Mouse (Mus musculus) forebrain, embryonic 14.5 days (tissue): ENCODE results near the gene Pxk. TPM values are rescaled to one million over a fixed set of nuclear protein-coding genes. Genes with fewer than 3 reads are reported as not detected.
A peak's percentile ranks its signal among the peaks of the same experiment; 100 is the strongest.

ENCODE experiments used
- ATAC-seq: fragments of 200-750 bp; cut with Nextera tagmentation; 2 replicates; pipeline ENCODE4 v1.8.0; 2017; ENCODE audit warnings: mild to moderate bottlenecking, moderate library complexity
- DNase-seq: peaks from one replicate; pipeline ENCODE4 v3.0.0-alpha.2; 2015; ENCODE audit warnings: low spot score
- H3K27ac ChIP-seq: fragments of 300-500 bp; sonication (generic); 2 replicates; pipeline ENCODE4 v1.5.1; 2014; ENCODE audit warnings: low read depth, mild to moderate bottlenecking, control low read depth, low read length, moderate library complexity
- H3K27me3 ChIP-seq: fragments of 300-500 bp; sonication (generic); replicated peaks from 2 replicates; pipeline ENCODE4 v1.6.1; 2014; ENCODE audit warnings: low read length, control low read depth, mixed read lengths; ENCODE audit not compliant: control insufficient read depth, insufficient read depth
- H3K36me3 ChIP-seq: fragments of 300-500 bp; sonication (generic); 2 replicates; pipeline ENCODE4 v1.6.1; 2014; ENCODE audit warnings: low read length, control low read depth; ENCODE audit not compliant: control insufficient read depth, insufficient read depth
- H3K4me1 ChIP-seq: fragments of 300-500 bp; sonication (generic); 2 replicates; pipeline ENCODE4 v1.6.1; 2014; ENCODE audit warnings: antibody characterized with exemption, low read length, control low read depth; ENCODE audit not compliant: control insufficient read depth, insufficient read depth
- H3K4me2 ChIP-seq: fragments of 300-500 bp; sonication (generic); 2 replicates; pipeline ENCODE4 v1.6.1; 2014; ENCODE audit warnings: mild to moderate bottlenecking, control low read depth, low read length
- H3K4me3 ChIP-seq: fragments of 300-500 bp; sonication (generic); 2 replicates; pipeline ENCODE4 v1.5.1; 2014; ENCODE audit warnings: low read depth, low read length, control low read depth
- H3K9ac ChIP-seq: fragments of 300-500 bp; sonication (generic); 2 replicates; pipeline ENCODE4 v1.6.1; 2014; ENCODE audit warnings: mild to moderate bottlenecking, low read length, control low read depth, moderate library complexity
- H3K9me3 ChIP-seq: fragments of 300-500 bp; sonication (generic); replicated peaks from 2 replicates; pipeline ENCODE4 v1.6.1; 2016; ENCODE audit warnings: low read length, control low read depth, mixed read lengths; ENCODE audit not compliant: control insufficient read depth
- WGBS: fragments of 180-500 bp; shearing (Covaris S2); extraction: QIAGEN DNeasy Blood & Tissue Kit; methylation state at CpG from one replicate; pipeline ENCODE4 v1.1.7; 2014; 5-methylcytosine and 5-hydroxymethylcytosine counted together
- polyA plus RNA-seq: library from polyadenylated mRNA; unstranded; fragments of >200 nt; fragmentation: Nextera tagmentation; extraction: Ambion mirVana; gene quantifications from 2 replicates; pipeline ENCODE4 v1.2.1, GENCODE M21; 2014

Gene Pxk
- polyA plus RNA-seq, 1 experiment from 2014 or later, result 42.8 TPM

DNA sequence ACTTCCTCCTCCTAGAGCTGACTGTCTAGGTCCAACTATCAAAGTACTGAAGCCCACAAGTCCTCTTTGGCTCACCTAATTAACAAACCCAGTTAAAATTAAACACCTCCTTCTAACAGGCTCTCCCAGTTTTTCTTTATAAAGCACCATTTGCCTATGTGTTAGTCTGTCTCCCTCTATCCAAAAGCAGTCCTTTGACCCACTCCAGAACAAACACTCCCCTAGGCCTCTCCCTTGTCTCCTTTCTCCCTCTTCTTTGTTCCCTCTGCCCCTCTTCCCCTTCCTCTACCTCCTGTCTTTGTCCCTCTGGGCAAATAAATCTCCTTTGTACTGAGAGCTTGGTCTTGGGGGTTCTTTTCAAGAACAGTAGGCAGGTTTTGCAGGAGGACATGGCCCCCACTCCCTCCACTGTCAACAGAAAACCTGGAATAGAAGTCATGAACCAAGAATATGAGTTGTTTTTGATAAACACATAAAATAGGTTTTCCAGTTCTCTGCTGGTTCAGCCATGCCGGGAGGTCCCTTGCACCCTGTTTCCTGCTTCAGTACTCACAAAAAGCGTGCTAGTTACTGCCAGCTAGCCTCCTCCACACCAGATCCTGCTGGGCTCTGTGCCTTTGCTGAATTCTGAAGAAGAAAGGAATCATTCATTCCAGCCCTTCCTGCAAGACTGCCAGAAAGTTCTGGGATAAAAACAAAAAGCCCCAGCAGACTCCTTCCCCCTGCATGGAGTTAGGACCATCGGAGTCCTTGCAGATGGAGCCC lies 35.3 kb upstream of the Pxk start:
- Histone ChIP-seq H3K9me3 (no peaks in the 10 kb centered on the region), H3K4me2 (no peak overlapping the region), H3K36me3 (no peaks in the 10 kb centered on the region), H3K27ac (no peak overlapping the region), H3K27me3 (no peaks in the 10 kb centered on the region), H3K4me3 (no peak overlapping the region), H3K4me1 (no peaks in the 10 kb centered on the region), H3K9ac (no peak overlapping the region)
- DNase-seq (peak; percentile 40), ATAC-seq (peak; percentile 48)
- WGBS, result 22% methylated on average over 3 of the region's 3 CpGs

DNA sequence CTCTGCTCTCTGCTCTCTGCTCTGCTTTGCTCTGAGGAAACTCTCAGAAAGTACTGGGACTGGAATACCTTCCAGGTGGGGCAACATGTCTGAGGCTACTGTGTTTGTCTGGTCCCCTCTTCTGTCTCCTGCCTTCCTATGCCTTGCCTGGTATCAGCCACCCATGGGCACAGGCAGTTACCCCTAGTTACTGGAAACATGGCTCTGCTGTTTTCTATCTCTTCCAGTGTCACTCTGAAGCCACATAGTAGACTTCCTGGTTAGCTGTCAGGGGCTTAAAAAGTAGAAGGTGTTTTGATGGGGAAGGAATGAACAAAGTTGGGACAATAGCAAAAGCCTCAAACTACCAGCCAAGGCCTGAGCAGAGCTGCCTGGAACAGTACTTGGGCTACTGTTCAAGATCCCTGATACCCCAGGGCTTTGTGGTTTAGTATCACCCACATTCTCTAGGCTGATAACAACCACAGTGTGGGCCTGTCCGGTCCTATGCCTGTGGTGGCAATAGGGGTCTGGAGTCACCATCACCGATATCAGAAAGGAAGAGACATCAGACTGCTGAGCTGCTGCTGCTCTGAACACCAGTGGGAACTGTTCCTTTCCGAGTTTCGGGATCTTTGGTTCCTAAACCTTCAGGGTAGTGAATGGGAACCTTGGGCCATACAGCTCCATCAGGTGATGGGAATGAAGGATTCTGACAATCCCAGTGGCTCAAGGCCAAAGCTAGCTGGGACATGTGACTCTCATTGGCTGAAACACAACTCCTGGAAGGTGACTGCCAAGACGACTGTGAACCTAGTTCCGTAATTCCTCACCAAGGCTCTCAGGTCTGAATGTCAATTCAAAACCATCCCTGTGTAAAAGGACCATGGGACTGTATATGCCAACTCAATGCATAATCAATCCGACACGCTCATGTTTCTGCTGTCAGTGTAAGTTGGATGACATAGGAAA lies 33.9 kb upstream of the Pxk start:
- no peaks in the 10 kb centered on the region for H3K9me3 ChIP-seq
- no peak overlapping the region for H3K4me3 ChIP-seq
- no peak overlapping the region for H3K27ac ChIP-seq
- WGBS, result 92% methylated on average over 8 of the region's 8 CpGs
- DNase-seq (no peak), ATAC-seq (no peak)
- no peak overlapping the region for H3K9ac ChIP-seq
- H3K36me3 ChIP-seq, result no peaks in the 10 kb centered on the region
- no peaks in the 10 kb centered on the region for H3K27me3 ChIP-seq
- no peaks in the 10 kb centered on the region for H3K4me1 ChIP-seq
- H3K4me2 ChIP-seq, result no peak overlapping the region

DNA sequence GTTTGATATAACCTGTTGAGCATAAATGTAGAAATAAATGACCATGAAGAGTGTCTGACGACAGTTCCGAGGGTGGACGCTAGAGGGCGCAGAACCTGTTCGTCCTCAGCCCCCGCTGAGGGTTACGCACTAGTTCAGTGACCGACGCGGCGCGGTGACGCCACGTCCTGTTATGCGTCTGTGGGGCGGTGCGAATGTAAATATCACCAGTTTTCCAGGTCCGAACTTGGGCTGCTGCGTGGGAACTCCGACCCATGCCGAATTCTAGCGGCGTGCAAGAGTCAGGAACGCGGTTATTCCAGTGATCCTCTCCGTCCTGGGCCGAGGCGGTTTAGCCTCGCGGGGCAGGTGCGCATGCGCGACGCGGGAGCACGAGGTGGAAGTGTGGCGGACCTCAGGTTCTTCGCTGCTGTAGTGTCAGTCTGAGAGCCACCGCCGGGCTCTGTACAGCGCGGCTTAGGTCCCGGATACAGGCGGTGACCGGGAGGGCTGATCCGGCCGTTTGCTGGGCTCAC lies 17.8 kb upstream of the Pxk start, which contains the start of gene Rpp14:
TSS of gene Rpp14 (plus strand) at position 203 of the 515 bp plus-strand sequence.
- Histone ChIP-seq H3K27ac (peak within 1 kb of the TSS; percentile 88), H3K4me3 (peak within 1 kb of the TSS; percentile 71), H3K9ac (peak within 1 kb of the TSS; percentile 83), H3K36me3 (peaks cover 16% of the 10 kb centered on the region), H3K4me1 (peaks cover 10% of the 10 kb centered on the region), H3K27me3 (no peaks in the 10 kb centered on the region), H3K4me2 (peak within 1 kb of the TSS; percentile 86), H3K9me3 (no peaks in the 10 kb centered on the region)
- DNase-seq (peak; percentile 98), ATAC-seq (peak; percentile 97)
- under 1% methylated on average over 47 of the region's 47 CpGs for WGBS

DNA sequence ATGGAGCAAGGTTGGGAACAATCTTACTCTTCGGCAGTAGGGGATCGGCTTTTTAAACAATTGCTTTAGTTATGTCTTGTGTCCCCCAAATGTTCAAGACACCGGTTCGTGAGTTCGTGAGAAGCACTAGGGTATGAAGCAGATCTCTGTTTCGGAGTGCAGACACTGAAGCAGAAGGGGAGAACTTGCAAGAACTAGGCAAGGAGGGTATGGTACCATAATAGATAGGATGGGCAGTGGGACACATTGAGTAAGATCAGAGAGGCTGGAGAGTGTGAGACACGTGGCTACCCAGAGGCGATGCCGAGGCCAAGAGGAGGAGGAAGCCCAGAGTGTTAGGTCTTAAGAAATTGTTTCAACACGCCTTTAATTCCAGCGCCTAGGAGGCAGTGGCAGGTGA lies 17.3 kb upstream of the Pxk start:
- peaks cover 21% of the 10 kb centered on the region for H3K36me3 ChIP-seq
- no peaks in the 10 kb centered on the region for H3K27me3 ChIP-seq
- peak overlapping the region; percentile 71 for H3K4me3 ChIP-seq
- peaks cover 10% of the 10 kb centered on the region for H3K4me1 ChIP-seq
- H3K9ac ChIP-seq, result peak overlapping the region; percentile 83
- peak; percentile 58 for ATAC-seq
- peak overlapping the region; percentile 88 for H3K27ac ChIP-seq
- H3K9me3 ChIP-seq, result no peaks in the 10 kb centered on the region
- peak overlapping the region; percentile 86 for H3K4me2 ChIP-seq
- 4% methylated on average over 11 of the region's 11 CpGs for WGBS
- DNase-seq, result no peak

DNA sequence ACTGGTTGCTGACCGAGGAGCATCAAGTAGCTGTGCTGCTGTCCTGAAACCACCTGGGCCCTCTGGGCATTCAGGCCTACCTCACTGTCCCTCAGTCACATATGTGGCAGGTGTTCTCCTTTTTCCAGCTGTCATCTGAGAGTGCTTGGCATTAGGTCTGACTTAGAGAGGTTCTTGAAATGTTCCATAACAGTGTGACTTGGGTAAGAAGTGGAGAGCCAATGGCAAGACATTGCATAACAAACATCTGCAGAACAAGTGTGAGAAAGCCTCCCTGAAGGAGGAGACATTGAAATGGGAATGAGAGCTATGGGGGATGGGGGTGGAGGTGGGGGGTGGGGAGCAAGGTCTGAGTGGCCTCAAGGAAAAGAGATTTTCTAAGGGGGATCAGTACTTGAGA lies 15.1 kb upstream of the Pxk start:
- no peak overlapping the region for H3K4me2 ChIP-seq
- WGBS, result 96% methylated on average over 1 of the region's 1 CpGs

DNA sequence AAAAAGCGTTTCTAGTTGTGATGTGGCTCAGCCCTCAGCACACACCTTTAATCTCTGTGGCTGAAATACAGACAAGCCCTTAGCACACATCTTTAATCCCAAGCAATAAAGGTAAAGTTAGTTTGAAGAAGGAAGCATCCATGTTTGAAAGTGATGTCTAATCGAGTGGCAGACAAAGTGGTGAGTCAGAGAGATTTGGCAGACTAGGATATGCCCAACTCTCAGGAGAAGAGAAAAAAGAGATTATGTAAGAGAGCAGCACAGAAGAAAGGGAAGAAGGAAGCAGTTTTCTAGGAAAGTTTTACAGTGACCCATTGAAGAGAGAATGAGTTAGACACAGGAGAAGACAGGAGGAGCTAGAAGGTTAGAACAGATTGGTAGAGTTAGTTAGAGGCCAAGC lies 9.0 kb upstream of the Pxk start:
- no peaks in the 10 kb centered on the region for H3K27me3 ChIP-seq
- no peak overlapping the region for H3K27ac ChIP-seq
- 95% methylated on average over 2 of the region's 2 CpGs for WGBS
- peaks cover 66% of the 10 kb centered on the region for H3K36me3 ChIP-seq
- no peak overlapping the region for H3K4me3 ChIP-seq
- 0 out of 2 replicates have a peak, but pooled peaks cover 2% of the 10 kb centered on the region for H3K4me1 ChIP-seq
- DNase-seq (no peak), ATAC-seq (no peak)
- H3K9ac ChIP-seq, result no peak overlapping the region
- H3K9me3 ChIP-seq, result no peaks in the 10 kb centered on the region
- H3K4me2 ChIP-seq, result no peak overlapping the region

More for the DNA sequence above, 15.1 kb upstream of the Pxk start:
- no peaks in the 10 kb centered on the region for H3K27me3 ChIP-seq
- peaks cover 10% of the 10 kb centered on the region for H3K4me1 ChIP-seq
- no peak overlapping the region for H3K9ac ChIP-seq
- ATAC-seq (no peak), DNase-seq (no peak)
- no peaks in the 10 kb centered on the region for H3K9me3 ChIP-seq
- peaks cover 41% of the 10 kb centered on the region for H3K36me3 ChIP-seq
- no peak overlapping the region for H3K4me3 ChIP-seq
- no peak overlapping the region for H3K27ac ChIP-seq

DNA sequence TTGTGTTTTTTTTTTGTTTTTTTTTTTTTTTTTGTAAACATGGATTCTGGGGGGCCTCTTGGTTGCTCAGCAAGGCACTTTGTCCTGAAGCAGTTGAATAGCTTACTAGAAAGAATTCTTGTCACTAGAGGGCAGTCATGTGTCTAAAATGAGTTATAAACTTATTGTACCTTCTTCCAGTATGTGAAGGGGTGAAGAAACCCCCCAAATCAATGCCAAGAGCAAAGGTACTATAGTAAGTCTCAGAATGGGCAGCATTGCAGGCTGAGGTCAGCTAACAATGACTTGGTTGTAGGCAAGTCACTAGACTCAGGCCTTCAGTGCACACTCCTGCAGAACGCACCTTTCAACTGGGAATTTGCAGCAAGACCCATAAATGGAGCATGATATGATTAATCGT lies 5.4 kb upstream of the Pxk start:
- Histone ChIP-seq H3K9me3 (no peaks in the 10 kb centered on the region), H3K4me1 (0 out of 2 replicates have a peak, but pooled peaks cover 2% of the 10 kb centered on the region), H3K4me2 (no peak overlapping the region), H3K27me3 (no peaks in the 10 kb centered on the region), H3K36me3 (peaks cover 33% of the 10 kb centered on the region), H3K4me3 (no peak overlapping the region), H3K27ac (no peak overlapping the region), H3K9ac (no peak overlapping the region)
- ATAC-seq (peak; percentile 45), DNase-seq (peak; percentile 90)
- 95% methylated on average over 2 of the region's 2 CpGs for WGBS

DNA sequence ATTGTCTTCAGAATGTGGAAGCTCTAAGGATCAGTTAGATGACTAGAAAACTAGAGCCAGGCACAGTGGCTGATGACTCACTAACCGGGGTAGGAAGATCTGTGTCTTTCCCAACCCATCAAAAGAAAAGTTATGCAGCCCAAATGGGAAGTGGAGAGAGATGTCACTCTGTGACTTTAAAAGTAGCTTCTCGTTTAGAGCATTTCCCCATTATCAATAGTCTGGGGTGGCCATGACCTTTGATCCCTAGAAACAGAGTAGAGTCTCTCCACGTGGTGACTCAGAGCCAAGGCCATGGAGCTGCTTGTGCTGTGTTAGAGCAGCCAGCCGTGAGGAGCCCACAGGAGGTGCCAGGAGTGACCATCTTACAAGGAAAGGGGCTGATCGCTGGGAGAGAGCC lies 4.6 kb upstream of the Pxk start:
- no peak overlapping the region for H3K4me2 ChIP-seq
- peak overlapping the region; percentile 21; the same call in 1 of the 2 replicates for H3K27ac ChIP-seq
- ATAC-seq, result no peak
- WGBS, result 40% methylated on average over 5 of the region's 5 CpGs
- no peaks in the 10 kb centered on the region for H3K9me3 ChIP-seq
- H3K36me3 ChIP-seq, result peaks cover 27% of the 10 kb centered on the region
- H3K4me3 ChIP-seq, result no peak overlapping the region
- H3K27me3 ChIP-seq, result no peaks in the 10 kb centered on the region
- 0 out of 2 replicates have a peak, but pooled peaks cover 2% of the 10 kb centered on the region for H3K4me1 ChIP-seq
- DNase-seq, result no peak
- 0 out of 2 replicates have a peak overlapping the region, but pooled peaks have one; percentile 8 for H3K9ac ChIP-seq
